Mouse (Mus musculus): ENCODE data around the gene Rad54l2. TPM values are rescaled to one million over a fixed set of nuclear protein-coding genes. Genes with fewer than 3 reads are reported as not detected.

The Rad54l2 gene
- polyA plus RNA-seq, 1 experiment from 2014 or later, result 2.5 TPM

- H3K4me1 ChIP-seq (ENCODE audit: insufficient read depth, low read depth, low read length), result no peaks in the 10 kb centered on the region
- 0 out of 2 replicates have a peak, but pooled peaks cover 4% of the 10 kb centered on the region for H3K36me3 ChIP-seq (ENCODE audit: insufficient read depth, low read length)
- no peak for ATAC-seq
- TF ChIP-seq EP300 (IDR thresholded peaks at IDR 0.05) (no peak), CTCF (IDR thresholded peaks at IDR 0.05) (no peak)
- H3K4me2 ChIP-seq (replicated peaks; ENCODE audit: low read depth, low read length), result no peak overlapping the region
- no peak overlapping the region for H3K27ac ChIP-seq (ENCODE audit: low read length)
- DNase-seq (ENCODE audit: low spot score), result peak; percentile 6
- H3K4me3 ChIP-seq (ENCODE audit: low read depth, low read length), result no peak overlapping the region
- H3K27me3 ChIP-seq (replicated peaks; ENCODE audit: insufficient read depth, low read length), result no peaks in the 10 kb centered on the region
- H3K9me3 ChIP-seq (ENCODE audit: low read length), result no peaks in the 10 kb centered on the region
- no peak overlapping the region for H3K9ac ChIP-seq (replicated peaks; ENCODE audit: low read depth)
- 74% methylated on average over 9 of the region's 9 CpGs for WGBS
Measured at GRCm38 (mm10) chr9:106756421-106756820, 32.6 kb downstream of the Rad54l2 start.

DNA sequence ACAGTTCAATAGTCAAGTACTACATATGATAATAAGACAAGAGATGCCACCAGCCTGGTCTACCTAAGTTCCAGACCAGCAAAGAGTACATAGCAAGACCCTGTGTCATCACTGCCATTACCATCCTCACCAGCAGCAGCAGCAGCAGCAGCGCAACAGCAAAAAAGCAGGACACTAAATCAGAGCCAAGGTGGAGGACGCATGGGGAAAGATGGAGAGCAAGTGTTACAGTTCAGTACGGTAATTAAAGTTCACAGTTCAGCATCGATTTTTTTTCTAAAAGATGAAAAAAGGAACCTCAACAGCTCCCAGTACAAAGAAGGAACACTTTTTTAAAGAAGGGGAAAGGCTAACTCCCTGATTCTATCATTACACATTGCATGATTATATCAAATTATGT lies 33.2 kb downstream of the Rad54l2 start:
- 90% methylated on average over 4 of the region's 4 CpGs for WGBS
- ATAC-seq, result no peak

GRCm38 (mm10) chr9:106754311-106754710 lies 34.7 kb downstream of the Rad54l2 start:
- Histone ChIP-seq H3K9ac (replicated peaks; ENCODE audit: low read depth) (no peak overlapping the region), H3K4me2 (replicated peaks; ENCODE audit: low read depth, low read length) (no peak overlapping the region), H3K4me3 (ENCODE audit: low read depth, low read length) (no peak overlapping the region), H3K36me3 (ENCODE audit: insufficient read depth, low read length) (0 out of 2 replicates have a peak, but pooled peaks cover 4% of the 10 kb centered on the region), H3K9me3 (ENCODE audit: low read length) (no peaks in the 10 kb centered on the region), H3K27ac (ENCODE audit: low read length) (no peak overlapping the region), H3K27me3 (replicated peaks; ENCODE audit: insufficient read depth, low read length) (no peaks in the 10 kb centered on the region), H3K4me1 (ENCODE audit: insufficient read depth, low read depth, low read length) (no peaks in the 10 kb centered on the region)
- TF ChIP-seq CTCF (IDR thresholded peaks at IDR 0.05), result no peak
- ATAC-seq (no peak), DNase-seq (ENCODE audit: low spot score) (no peak)
- WGBS, result 90% methylated on average over 2 of the region's 2 CpGs

More for the DNA sequence above, 33.2 kb downstream of the Rad54l2 start:
- H3K36me3 ChIP-seq (ENCODE audit: insufficient read depth, low read length), result 0 out of 2 replicates have a peak, but pooled peaks cover 4% of the 10 kb centered on the region
- no peaks in the 10 kb centered on the region for H3K27me3 ChIP-seq (replicated peaks; ENCODE audit: insufficient read depth, low read length)
- H3K4me2 ChIP-seq (replicated peaks; ENCODE audit: low read depth, low read length), result no peak overlapping the region
- DNase-seq (ENCODE audit: low spot score), result no peak
- no peaks in the 10 kb centered on the region for H3K4me1 ChIP-seq (ENCODE audit: insufficient read depth, low read depth, low read length)
- H3K27ac ChIP-seq (ENCODE audit: low read length), result no peak overlapping the region
- H3K4me3 ChIP-seq (ENCODE audit: low read depth, low read length), result no peak overlapping the region
- no peak for TF ChIP-seq CTCF (IDR thresholded peaks at IDR 0.05)
- TF ChIP-seq EP300 (IDR thresholded peaks at IDR 0.05), result no peak
- no peaks in the 10 kb centered on the region for H3K9me3 ChIP-seq (ENCODE audit: low read length)
- no peak overlapping the region for H3K9ac ChIP-seq (replicated peaks; ENCODE audit: low read depth)

DNA sequence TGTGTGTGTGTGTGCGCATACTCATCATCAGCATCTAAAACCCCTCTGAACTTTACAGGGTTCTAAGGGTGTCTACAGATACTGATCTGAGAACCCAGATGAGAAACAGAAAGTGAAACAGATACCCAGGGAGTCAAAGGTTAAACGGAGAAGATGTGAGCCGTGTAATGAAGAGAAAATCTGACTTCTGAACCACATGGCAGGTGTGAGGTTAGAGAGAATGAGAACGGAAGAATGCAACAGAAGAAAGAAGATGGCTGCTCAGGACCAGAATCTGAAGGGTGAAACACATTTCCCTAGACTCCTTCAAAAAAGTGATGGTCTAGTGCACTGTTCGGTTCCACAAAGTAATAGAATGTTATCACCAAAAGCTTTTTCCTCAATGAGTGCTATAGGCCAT lies 36.9 kb downstream of the Rad54l2 start:
- Histone ChIP-seq H3K4me2 (replicated peaks; ENCODE audit: low read depth, low read length) (no peak overlapping the region), H3K4me1 (ENCODE audit: insufficient read depth, low read depth, low read length) (no peaks in the 10 kb centered on the region), H3K27ac (ENCODE audit: low read length) (no peak overlapping the region), H3K9ac (replicated peaks; ENCODE audit: low read depth) (no peak overlapping the region), H3K27me3 (replicated peaks; ENCODE audit: insufficient read depth, low read length) (no peaks in the 10 kb centered on the region), H3K9me3 (ENCODE audit: low read length) (no peaks in the 10 kb centered on the region), H3K4me3 (ENCODE audit: low read depth, low read length) (no peak overlapping the region), H3K36me3 (ENCODE audit: insufficient read depth, low read length) (no peaks in the 10 kb centered on the region)
- ATAC-seq (no peak), DNase-seq (ENCODE audit: low spot score) (no peak)
- TF ChIP-seq CTCF (IDR thresholded peaks at IDR 0.05), result no peak
- TF ChIP-seq EP300 (IDR thresholded peaks at IDR 0.05), result no peak
- 86% methylated on average over 5 of the region's 5 CpGs for WGBS

DNA sequence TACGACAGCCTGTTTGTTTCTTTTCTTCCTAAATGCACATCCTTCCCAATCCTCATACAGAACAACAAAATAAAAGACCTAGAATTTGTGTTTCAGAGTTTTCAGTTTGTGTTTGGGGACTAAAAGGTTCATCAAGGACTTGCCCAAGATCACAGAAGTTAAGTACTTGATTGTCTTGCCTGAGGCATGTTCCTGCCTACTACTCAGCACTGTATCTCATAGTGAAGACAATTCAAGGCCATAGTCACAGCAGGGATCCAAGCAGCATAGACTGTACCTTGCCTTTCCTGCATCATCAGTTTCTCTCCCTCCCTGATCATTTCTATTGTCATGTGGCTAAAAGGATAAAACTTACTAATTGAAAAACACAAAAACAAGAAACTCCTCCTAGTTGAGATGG lies 49.0 kb downstream of the Rad54l2 start:
- 92% methylated on average over 1 of the region's 1 CpGs for WGBS
- TF ChIP-seq EP300 (IDR thresholded peaks at IDR 0.05) (no peak), CTCF (IDR thresholded peaks at IDR 0.05) (no peak)
- Histone ChIP-seq H3K27ac (ENCODE audit: low read length) (no peak overlapping the region), H3K36me3 (ENCODE audit: insufficient read depth, low read length) (no peaks in the 10 kb centered on the region), H3K4me3 (ENCODE audit: low read depth, low read length) (no peak overlapping the region), H3K27me3 (replicated peaks; ENCODE audit: insufficient read depth, low read length) (no peaks in the 10 kb centered on the region), H3K4me2 (replicated peaks; ENCODE audit: low read depth, low read length) (no peak overlapping the region), H3K4me1 (ENCODE audit: insufficient read depth, low read depth, low read length) (no peaks in the 10 kb centered on the region; the same call in 1 of the 2 replicates), H3K9ac (replicated peaks; ENCODE audit: low read depth) (no peak overlapping the region), H3K9me3 (ENCODE audit: low read length) (no peaks in the 10 kb centered on the region)
- ATAC-seq (no peak), DNase-seq (ENCODE audit: low spot score) (no peak)

- Histone ChIP-seq H3K4me1 (ENCODE audit: insufficient read depth, low read depth, low read length) (no peaks in the 10 kb centered on the region; the same call in 1 of the 2 replicates), H3K9me3 (ENCODE audit: low read length) (no peaks in the 10 kb centered on the region), H3K27ac (ENCODE audit: low read length) (no peak overlapping the region), H3K27me3 (replicated peaks; ENCODE audit: insufficient read depth, low read length) (no peaks in the 10 kb centered on the region), H3K4me2 (replicated peaks; ENCODE audit: low read depth, low read length) (no peak overlapping the region), H3K4me3 (ENCODE audit: low read depth, low read length) (no peak overlapping the region), H3K36me3 (ENCODE audit: insufficient read depth, low read length) (no peaks in the 10 kb centered on the region), H3K9ac (replicated peaks; ENCODE audit: low read depth) (no peak overlapping the region)
- no peak for TF ChIP-seq EP300 (IDR thresholded peaks at IDR 0.05)
- TF ChIP-seq CTCF (IDR thresholded peaks at IDR 0.05), result no peak
- WGBS, result 87% methylated on average over 1 of the region's 1 CpGs
- DNase-seq (ENCODE audit: low spot score) (no peak), ATAC-seq (no peak)
Measured at GRCm38 (mm10) chr9:106739056-106739455, 49.9 kb downstream of the Rad54l2 start.

Data from lung, postnatal 0 days (tissue).